Mouse (Mus musculus) intestine, embryonic 14.5 days (tissue): ENCODE data around the gene Ppp3ca. TPM values are rescaled to one million over a fixed set of nuclear protein-coding genes. Genes with fewer than 3 reads are reported as not detected.
"Not testable (repeated sequence)": the region's sequence is repeated elsewhere in the genome, so short reads cannot be mapped to it uniquely, and the experiment has no call there.

Experiments
- ATAC-seq: fragments of 200-750 bp; cut with Nextera tagmentation; replicated peaks from 2 replicates; pipeline ENCODE4 v1.8.0; 2017; ENCODE audit warnings: low read depth, moderate number of reproducible peaks, moderate TSS enrichment, moderate library complexity; ENCODE audit not compliant: low FRiP score, low TSS enrichment
- DNase-seq: peaks from one replicate; pipeline ENCODE4 v3.0.0-alpha.2; 2018; ENCODE audit warnings: low spot score
- H3K27ac ChIP-seq: fragments of 300-500 bp; sonication (generic); 2 replicates; pipeline ENCODE4 v1.5.1; 2014; ENCODE audit warnings: low read depth, mild to moderate bottlenecking, control low read depth
- H3K27me3 ChIP-seq: fragments of 300-500 bp; sonication (generic); replicated peaks from 2 replicates; pipeline ENCODE4 v1.6.1; 2014; ENCODE audit warnings: low read length, control low read depth; ENCODE audit not compliant: control insufficient read depth, insufficient read depth
- H3K36me3 ChIP-seq: fragments of 300-500 bp; sonication (generic); 2 replicates; pipeline ENCODE4 v1.6.1; 2014; ENCODE audit warnings: low read length, control low read depth; ENCODE audit not compliant: control insufficient read depth, insufficient read depth
- H3K4me1 ChIP-seq: fragments of 300-500 bp; sonication (generic); replicated peaks from 2 replicates; pipeline ENCODE4 v1.6.1; 2014; ENCODE audit warnings: low read length, control low read depth, mixed read lengths; ENCODE audit not compliant: control insufficient read depth, insufficient read depth
- H3K4me2 ChIP-seq: fragments of 300-500 bp; sonication (generic); 2 replicates; pipeline ENCODE4 v1.6.1; 2014; ENCODE audit warnings: low read length
- H3K4me3 ChIP-seq: fragments of 300-500 bp; sonication (generic); 2 replicates; pipeline ENCODE4 v1.5.1; 2014; ENCODE audit warnings: low read depth, low read length, control low read depth, mixed read lengths
- H3K9ac ChIP-seq: fragments of 300-500 bp; sonication (generic); 2 replicates; pipeline ENCODE4 v1.6.1; 2014; ENCODE audit warnings: mild to moderate bottlenecking, low read length
- H3K9me3 ChIP-seq: fragments of 300-500 bp; sonication (generic); 2 replicates; pipeline ENCODE4 v1.6.1; 2016; ENCODE audit warnings: low read length, control low read depth; ENCODE audit not compliant: control insufficient read depth
- WGBS: fragments of 180-500 bp; shearing (Covaris S2); extraction: QIAGEN DNeasy Blood & Tissue Kit; methylation state at CpG from one replicate; pipeline ENCODE4 v1.1.7; 2014; 5-methylcytosine and 5-hydroxymethylcytosine counted together
- polyA plus RNA-seq: library from polyadenylated mRNA; unstranded; fragments of >200 nt; fragmentation: Nextera tagmentation; extraction: Ambion mirVana; gene quantifications from 2 replicates; pipeline ENCODE4 v1.2.1, GENCODE M21; 2014

The Ppp3ca gene
- polyA plus RNA-seq, 1 experiment from 2014 or later = 50.4 TPM

DNA sequence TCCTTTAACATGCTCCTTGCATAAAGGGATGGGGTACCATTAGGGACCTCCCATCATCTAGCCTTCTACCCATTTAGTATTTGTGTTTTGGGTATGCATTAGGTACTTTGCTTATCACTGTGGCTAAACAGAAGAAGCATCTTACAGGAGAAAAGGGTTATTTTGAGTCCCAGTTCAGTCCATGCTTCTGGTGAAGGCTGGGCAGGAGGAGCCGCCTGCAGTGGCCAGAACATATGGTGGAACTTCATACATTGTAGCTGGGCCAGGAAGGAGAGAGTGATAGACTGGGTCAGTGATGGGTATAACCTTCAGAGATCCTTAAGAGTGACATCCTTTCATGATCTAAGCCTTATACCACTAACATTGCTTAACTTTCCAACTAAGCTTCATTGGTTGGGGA, 23.6 kb downstream of the Ppp3ca start:
- DNase-seq = no peak
- WGBS = 93% methylated on average over 1 of the region's 1 CpGs
- H3K36me3 ChIP-seq = no peaks in the 10 kb centered on the region
- ATAC-seq = no peak
- no peak overlapping the region for H3K4me2 ChIP-seq
- no peaks in the 10 kb centered on the region for H3K4me1 ChIP-seq
- no peak overlapping the region for H3K9ac ChIP-seq
- no peaks in the 10 kb centered on the region for H3K27me3 ChIP-seq
- no peaks in the 10 kb centered on the region for H3K9me3 ChIP-seq
- no peak overlapping the region for H3K27ac ChIP-seq
- H3K4me3 ChIP-seq = no peak overlapping the region

DNA sequence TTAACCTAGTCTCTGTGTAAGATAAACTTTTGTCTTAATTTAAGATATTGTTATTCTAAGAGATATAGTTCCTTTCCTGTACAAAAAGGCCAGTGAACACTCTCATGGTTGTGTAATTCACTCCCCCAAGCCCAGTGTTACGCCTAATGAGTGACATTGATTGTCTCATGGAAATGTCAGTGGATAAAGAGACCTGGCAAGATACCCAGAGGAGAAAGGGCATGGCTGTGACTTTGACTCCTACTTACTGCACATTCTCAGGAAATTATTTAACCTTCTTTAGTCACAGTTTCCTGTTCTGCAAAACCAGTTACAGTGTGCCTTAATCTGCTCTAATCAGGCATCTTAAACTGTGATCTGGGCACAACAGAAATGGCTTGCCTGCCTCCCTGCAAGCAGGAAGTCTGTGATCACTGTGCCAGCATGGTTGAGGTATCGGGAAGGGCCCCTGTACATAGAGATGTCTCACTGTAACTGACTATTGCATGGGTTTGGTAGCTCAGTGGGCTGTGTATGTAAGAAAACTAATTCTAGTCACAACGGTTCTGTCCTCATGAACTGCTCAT, 27.8 kb downstream of the Ppp3ca start:
- Histone ChIP-seq H3K27ac (no peak overlapping the region), H3K9ac (no peak overlapping the region), H3K36me3 (no peaks in the 10 kb centered on the region), H3K9me3 (no peaks in the 10 kb centered on the region), H3K27me3 (no peaks in the 10 kb centered on the region), H3K4me3 (no peak overlapping the region), H3K4me2 (no peak overlapping the region), H3K4me1 (no peaks in the 10 kb centered on the region)
- 85% methylated on average over 3 of the region's 3 CpGs for WGBS
- ATAC-seq = no peak
- no peak for DNase-seq

DNA sequence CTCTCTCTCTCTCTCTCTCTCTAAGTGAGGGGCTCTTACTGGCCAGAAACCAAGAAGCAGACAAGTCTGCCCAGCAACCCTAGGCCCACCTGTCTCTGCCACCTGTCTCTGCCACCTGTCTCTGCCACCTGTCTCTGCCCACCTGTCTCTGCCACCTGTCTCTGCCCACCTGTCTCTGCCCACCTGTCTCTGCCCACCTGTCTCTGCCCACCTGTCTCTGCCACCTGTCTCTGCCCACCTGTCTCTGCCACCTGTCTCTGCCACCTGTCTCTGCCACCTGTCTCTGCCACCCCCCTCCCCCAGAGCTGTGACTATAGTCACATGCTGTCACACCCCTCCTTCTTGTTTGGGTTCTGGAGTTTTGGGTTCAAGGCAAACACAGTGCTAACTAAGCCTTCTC, 29.8 kb downstream of the Ppp3ca start:
- not testable (repeated sequence) for H3K27ac ChIP-seq, DNase-seq, H3K27me3 ChIP-seq, H3K9me3 ChIP-seq, H3K9ac ChIP-seq, H3K4me1 ChIP-seq, ATAC-seq, H3K36me3 ChIP-seq, H3K4me3 ChIP-seq, H3K4me2 ChIP-seq

DNA sequence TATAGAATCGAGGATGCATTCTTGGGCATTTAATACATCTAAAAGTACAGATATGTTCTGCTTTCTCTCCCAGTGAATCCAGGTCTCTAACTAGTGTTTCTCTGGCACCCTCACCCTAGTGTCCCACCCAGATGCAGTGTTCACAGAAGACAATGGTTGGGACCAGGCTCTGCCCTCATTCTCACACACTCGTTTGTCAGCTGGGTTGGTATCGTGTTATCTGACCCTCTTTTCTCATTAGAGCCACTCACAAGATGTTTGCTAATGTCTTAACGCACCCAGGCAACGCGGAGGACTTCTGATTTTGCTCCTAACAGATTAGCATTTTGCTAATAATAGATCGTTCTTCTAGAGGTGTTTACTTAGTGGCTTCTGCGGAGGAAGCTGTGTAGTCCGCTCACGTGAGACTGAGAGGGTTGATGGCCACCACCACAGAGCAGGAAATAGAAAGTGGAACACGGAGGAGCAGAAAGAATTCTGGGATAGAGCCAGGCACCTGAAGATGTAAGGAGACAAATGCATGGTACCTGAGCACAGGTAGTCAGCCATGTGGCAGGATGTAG, 30.6 kb downstream of the Ppp3ca start:
- no peak overlapping the region for H3K27ac ChIP-seq
- H3K9ac ChIP-seq = no peak overlapping the region
- H3K4me2 ChIP-seq = no peak overlapping the region
- no peak overlapping the region for H3K4me3 ChIP-seq
- ATAC-seq (no peak), DNase-seq (no peak)
- no peaks in the 10 kb centered on the region for H3K9me3 ChIP-seq
- 60% methylated on average over 11 of the region's 11 CpGs for WGBS
- H3K4me1 ChIP-seq = 0 out of 2 replicates have a peak, but pooled peaks cover 3% of the 10 kb centered on the region
- no peaks in the 10 kb centered on the region for H3K27me3 ChIP-seq
- no peaks in the 10 kb centered on the region for H3K36me3 ChIP-seq

DNA sequence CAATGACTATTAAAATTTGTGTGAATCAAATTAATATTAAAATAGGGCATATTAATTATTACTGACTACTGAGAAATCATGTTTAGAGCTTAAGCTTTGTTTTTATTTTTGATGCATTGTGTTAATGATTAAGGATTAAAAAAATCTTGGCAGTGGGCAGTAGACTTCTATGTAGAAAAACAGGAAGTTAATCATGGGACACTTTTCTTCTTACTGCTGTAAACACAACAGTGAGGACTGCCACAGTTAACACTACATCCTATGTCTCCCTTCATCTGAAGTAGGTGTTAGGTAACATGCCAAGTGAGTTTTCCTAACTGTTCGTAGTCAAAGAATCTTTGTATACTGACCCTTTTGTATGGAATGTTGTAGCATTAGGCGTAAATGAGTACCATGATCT, 32.9 kb downstream of the Ppp3ca start:
- no peak for ATAC-seq
- Histone ChIP-seq H3K4me1 (0 out of 2 replicates have a peak, but pooled peaks cover 3% of the 10 kb centered on the region), H3K9me3 (no peaks in the 10 kb centered on the region)

DNA sequence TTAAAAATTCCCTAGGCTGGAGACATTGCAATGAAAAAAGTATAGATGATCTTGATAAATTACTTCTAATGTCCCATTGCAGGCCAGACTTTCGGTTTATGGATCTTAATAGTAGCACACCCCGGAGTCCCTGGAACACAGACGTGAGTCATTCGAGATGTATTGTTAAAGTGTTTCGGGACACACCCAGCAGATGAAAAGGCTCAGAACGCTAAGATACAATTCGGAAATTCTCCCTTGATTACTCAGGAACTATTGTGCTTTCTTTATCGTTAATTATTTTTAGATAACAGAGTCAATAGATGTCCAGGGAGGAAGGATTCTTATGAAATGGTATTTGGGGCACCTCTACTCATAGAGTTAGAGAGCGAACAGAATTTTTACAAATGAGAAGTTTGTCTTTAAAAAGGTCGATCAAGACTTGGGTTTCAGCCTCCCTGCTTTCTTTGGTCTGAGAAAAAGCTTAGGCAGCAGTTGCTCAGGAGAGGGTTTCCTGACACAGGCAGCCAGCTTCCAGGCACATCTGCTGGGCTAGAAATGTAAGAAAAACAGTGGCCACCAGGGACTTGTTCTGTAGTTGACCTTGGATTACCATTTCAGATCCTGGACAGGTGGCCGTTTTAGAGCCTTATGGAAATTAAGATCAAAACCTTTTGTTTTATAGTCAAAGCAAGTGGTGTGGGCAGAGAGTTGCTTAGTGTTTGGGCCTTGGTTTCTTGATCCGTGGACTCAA, 34.8 kb downstream of the Ppp3ca start:
- H3K4me2 ChIP-seq = no peak overlapping the region
- WGBS = 67% methylated on average over 12 of the region's 12 CpGs

More for the DNA sequence above, 32.9 kb downstream of the Ppp3ca start:
- 96% methylated on average over 2 of the region's 2 CpGs for WGBS
- Histone ChIP-seq H3K27me3 (no peaks in the 10 kb centered on the region), H3K27ac (no peak overlapping the region), H3K9ac (no peak overlapping the region), H3K4me2 (no peak overlapping the region), H3K36me3 (no peaks in the 10 kb centered on the region), H3K4me3 (no peak overlapping the region)
- DNase-seq = no peak

DNA sequence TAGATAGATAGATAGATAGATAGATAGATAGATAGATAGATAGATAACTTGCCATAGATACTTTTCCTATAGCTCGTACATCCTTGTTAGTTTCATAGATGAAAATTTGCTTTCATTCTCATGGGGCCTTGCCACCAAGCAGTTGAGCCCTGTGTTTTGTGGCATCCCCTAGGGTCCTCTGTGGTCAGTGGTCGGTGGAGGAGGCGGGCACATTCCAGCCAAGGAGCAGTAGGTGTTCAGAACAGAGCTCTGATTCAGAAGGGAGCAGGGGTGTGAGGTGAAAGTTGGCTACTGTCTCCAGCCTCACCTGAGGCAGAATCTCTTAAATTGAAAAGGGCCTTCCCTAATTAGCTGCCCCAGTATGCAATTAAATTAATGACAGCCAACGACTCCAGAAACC, 36.1 kb downstream of the Ppp3ca start:
- ATAC-seq (no peak), DNase-seq (no peak)
- no peak overlapping the region for H3K27ac ChIP-seq
- 85% methylated on average over 4 of the region's 4 CpGs for WGBS
- H3K9me3 ChIP-seq = no peaks in the 10 kb centered on the region
- no peak overlapping the region for H3K4me2 ChIP-seq
- 0 out of 2 replicates have a peak, but pooled peaks cover 3% of the 10 kb centered on the region for H3K4me1 ChIP-seq
- no peak overlapping the region for H3K4me3 ChIP-seq
- H3K27me3 ChIP-seq = no peaks in the 10 kb centered on the region
- no peak overlapping the region for H3K9ac ChIP-seq
- no peaks in the 10 kb centered on the region for H3K36me3 ChIP-seq

More for the DNA sequence above, 34.8 kb downstream of the Ppp3ca start:
- no peak overlapping the region for H3K27ac ChIP-seq
- no peak overlapping the region for H3K9ac ChIP-seq
- no peaks in the 10 kb centered on the region for H3K9me3 ChIP-seq
- DNase-seq = no peak
- H3K4me1 ChIP-seq = 0 out of 2 replicates have a peak, but pooled peaks cover 3% of the 10 kb centered on the region
- H3K4me3 ChIP-seq = no peak overlapping the region
- H3K36me3 ChIP-seq = no peaks in the 10 kb centered on the region
- no peaks in the 10 kb centered on the region for H3K27me3 ChIP-seq
- ATAC-seq = no peak

DNA sequence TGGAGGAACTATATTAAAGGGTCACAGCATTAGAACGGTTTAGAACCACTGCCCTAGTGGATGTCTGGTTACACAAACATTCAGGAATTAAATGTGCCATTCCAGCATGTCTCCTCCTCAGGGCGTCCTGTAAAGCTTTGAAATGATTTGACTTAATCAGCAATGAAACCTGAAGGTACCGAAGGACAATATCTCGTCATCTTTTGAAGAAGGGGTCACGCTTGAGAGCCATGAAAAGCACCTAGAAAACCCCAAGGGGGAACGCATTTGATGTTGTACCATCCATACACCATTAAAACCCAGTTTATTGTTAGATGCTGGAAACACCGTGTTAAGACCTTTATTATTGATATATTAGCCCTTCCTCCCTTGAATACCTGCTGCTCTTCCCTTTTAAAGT, 36.8 kb downstream of the Ppp3ca start:
- Histone ChIP-seq H3K27me3 (no peaks in the 10 kb centered on the region), H3K27ac (no peak overlapping the region), H3K36me3 (no peaks in the 10 kb centered on the region), H3K4me3 (no peak overlapping the region), H3K9me3 (no peaks in the 10 kb centered on the region), H3K9ac (no peak overlapping the region), H3K4me1 (0 out of 2 replicates have a peak, but pooled peaks cover 3% of the 10 kb centered on the region), H3K4me2 (no peak overlapping the region)
- no peak for ATAC-seq
- WGBS = 88% methylated on average over 7 of the region's 7 CpGs
- no peak for DNase-seq
